Mouse (Mus musculus): Measurements from ENCODE around the gene Nudc. TPM values are rescaled to one million over a fixed set of nuclear protein-coding genes. Genes with fewer than 3 reads are reported as not detected.

The Nudc gene
- 10 to 100 TPM; 53.3 to 62.3 TPM for total RNA-seq (2021)
- long read RNA-seq, experiment 1, transcript Nudc-201 (8 exons, 1,316 nt): major isoform, 129 of 146 reads
- long read RNA-seq, experiment 1, partial matches to known transcripts: 17 of 146 reads
- long read RNA-seq, experiment 1, other reads (novel, unspliced or antisense): 0 of 146 reads
- long read RNA-seq, experiment 2, transcript Nudc-201 (8 exons, 1,316 nt): major isoform, 129 of 141 reads
- long read RNA-seq, experiment 2, partial matches to known transcripts: 9 of 141 reads
- long read RNA-seq, experiment 2, other reads (novel, unspliced or antisense): 3 of 141 reads

DNA sequence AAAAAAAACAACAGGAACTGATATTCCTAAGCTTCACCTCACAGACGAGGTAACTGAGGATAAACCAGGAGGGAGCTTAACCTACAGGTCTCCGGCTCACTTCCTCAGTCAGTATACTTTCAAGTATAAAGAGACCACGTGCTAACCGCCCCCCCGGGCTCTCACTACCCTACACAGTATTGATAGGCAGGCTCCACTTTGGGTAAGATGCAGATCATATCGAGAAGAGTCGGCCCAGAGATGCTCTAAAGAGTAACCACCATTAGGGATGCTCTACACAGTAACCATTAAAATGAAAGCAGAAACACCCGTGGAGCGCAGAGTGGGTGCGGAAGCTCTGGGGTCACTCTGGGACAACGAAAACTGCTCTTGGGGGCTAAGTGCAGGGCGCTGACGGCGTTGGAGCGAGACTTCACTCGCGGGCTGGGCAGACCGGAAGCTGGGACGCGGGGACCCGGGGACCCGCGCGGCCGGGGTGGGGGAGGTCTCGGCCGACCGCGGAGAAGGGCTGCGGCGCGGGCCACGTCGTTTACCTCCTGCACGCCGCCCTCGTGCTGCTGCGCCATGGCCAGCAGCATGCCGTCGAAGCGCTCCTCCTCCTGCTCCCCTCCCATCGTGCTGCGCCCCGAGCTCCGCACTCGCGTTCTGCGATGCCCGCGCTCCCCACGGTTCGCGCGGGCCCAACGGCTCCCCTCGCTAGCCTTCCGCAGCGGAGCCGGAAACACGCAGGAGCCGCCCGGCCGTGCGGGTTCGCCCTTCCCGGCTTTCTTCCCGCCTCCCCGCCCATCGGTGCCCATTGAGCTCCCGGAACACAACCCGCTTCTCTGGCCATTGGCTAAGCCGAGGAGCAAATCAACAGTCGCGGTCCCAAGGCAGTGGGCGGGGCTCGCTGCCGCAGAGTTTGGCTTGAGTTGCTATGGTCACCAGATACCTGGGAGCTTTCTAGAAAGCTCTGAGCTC is at the start of gene Nudc:
TSS of gene Nudc (minus strand) at position 725 of the 960 bp plus-strand sequence.
- DNase-seq: peak; percentile 93

DNA sequence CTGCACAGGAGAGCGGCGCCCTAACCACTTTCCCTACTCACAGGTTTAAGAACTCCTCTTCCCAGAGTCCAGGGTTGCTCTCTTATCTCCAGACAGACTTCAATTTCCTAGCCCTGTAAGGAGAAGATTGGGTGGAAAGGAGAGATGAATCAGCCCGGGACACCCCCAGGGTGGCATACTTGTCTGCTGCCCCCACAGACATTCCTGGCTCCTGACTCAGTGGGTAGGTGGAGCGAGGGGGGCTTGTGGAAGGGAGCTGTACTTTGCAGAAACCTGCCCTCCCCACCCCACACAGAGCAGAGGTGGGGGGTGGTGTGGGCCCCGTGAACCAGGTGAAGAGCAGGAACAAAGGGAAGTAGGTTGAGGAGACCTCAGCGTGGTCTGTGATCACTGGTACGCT is 49.7 kb upstream of the Nudc start:
- no peak for DNase-seq

DNA sequence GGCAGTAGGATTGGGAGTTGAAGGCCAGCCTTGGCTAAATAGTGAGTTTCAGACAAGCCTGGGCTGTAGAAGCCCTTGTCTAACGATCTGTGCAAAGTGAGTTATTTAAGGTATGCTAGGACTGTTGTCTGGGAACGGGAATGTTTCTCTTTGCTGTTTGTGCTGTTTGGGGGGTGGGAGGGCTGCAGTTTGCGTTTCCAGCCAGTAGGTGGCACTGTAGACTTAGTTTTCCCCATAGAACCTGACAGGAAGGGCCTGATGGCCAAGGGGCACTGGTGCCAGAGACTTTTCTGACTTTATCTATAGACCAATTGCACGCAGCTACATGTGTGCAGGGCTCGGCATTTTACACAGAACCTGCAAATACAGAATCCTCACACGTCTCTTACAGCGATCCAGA is 46.8 kb upstream of the Nudc start:
- DNase-seq: peak; percentile 63

DNA sequence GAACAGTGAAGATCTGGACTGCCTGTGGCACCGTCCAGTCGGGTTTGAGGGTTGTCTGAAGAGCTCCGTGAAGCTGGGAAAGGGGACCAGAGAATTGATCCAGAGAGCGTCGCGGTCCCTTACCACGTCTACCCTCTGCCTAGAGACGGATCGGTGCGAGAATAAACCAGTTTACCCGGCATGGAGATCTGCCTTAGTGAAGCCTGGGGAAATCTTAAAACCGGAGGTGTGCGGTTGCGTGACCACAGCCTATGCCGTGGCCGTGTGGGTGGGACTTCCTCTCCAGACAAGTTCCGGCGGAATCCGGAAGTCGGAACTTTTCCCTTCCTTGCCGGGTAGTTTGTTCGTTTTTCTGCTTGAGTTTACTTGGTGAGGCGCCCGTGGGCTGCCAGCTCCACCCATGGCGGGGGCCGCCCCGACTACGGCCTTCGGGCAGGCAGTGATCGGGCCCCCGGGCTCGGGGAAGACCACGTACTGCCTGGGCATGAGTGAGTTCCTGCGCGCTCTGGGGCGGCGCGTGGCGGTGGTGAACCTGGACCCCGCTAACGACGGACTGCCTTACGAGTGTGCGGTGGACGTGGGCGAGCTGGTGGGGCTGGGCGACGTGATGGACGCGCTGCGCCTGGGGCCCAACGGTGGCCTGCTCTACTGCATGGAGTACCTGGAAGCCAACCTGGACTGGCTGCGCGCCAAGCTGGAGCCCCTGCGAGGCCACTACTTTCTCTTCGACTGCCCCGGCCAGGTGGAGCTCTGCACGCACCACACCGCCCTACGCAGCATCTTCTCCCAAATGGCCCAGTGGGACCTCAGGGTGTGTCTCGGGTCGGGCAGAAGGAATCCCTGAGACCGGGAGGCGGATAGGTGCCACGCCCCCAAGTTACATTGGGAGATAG is 38.5 kb upstream of the Nudc start, which contains the start of gene Gpn2:
TSS of gene Gpn2 (plus strand) at position 304 of the 893 bp plus-strand sequence.
- DNase-seq: peak; percentile 77

DNA sequence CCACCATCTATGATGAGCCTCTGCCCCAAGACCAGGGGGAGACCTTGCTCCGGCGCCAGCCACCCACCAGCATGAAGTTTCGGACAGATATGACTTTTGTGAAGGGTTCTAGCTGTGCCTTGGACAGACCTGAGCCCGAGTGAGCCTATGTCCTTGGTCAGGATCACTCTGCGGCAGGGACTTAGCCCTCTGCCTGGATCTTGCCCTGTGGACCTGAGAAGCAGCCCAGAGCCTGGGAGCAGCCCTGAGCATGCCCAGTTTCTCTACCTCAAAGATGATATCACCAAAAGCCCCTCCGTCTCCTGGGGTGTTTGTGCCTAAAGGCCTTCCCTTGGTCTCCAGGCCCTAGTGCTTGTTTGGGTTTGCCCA is 37.9 kb upstream of the Nudc start:
- no peak for DNase-seq

DNA sequence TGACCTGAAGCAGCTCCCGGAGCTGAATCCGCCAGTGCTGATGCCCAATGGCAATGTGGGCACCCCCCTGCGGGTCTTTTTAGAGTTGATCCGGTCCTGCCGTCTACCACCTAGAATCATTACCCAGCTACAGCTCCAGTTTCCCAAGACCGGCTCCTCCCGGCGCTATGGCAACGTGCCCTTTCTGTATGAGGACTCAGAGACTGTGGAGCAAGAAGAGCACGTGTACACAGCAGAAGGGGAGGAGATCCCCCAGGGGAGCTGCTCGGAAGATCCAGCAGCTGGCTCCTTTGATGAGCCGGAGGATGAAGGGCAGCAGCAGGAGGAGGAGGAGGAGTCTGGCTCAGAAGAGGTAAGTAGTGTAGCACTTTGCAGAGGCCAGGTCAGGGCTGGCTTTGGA is 32.2 kb upstream of the Nudc start:
- no peak for DNase-seq

DNA sequence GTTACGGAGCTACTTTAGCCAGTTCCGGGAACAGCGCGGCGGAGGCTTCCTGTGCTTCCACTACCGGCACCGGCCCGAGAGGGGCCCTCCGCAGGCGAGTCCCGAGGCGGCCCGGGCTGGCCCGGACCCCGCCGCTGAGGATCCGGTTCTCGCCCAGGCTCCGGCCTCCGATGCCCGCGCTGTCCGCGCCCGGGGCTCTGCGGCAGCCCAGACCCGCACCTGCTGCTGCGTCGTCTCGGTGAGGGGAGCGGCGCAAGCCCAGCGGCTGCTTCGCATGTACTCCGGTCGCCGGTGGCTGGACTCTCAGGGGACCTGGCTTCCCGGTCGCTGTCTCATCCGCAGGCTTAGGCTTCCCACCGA is 29.0 kb upstream of the Nudc start:
- no peak for DNase-seq

DNA sequence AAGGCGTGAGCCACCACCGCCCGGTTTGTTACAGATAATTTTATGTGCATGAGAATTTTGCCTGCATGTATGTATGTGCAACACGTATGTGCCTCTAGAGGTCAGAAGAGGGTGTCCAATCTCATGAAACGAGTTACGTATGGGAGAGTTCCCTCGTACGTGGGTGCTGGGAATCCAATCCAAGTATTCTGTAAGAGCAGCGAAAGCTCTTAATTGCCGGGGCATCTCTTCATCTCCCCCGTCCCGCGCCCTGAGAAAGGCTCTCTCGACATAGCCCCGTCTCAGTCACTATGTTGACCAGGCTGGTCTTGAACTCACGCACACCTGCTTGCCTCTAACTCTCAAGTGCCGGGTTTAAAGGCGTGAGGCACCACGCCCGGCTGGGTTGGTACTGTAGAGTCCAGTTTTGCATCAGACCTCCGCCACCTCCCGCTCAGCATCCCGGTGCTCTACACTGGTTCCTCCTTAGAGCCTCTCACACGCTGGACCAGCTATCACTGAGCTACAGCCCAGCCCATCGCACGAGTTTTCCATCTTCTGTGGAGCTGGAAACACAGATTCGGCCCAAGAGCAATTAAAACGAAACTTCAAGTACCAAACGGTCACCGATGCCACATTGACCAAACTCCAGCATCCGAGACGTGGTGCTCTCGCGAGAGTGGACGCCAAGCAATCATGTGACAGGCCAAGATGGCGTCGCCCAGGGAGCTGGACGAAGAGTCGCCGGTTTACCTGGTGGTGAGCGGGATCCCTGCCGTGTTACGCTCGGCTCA is 28.5 kb upstream of the Nudc start, which contains the start of gene Gpatch3:
TSS of gene Gpatch3 (plus strand) at position 676 of the 773 bp plus-strand sequence.
- peak; percentile 91 for DNase-seq

DNA sequence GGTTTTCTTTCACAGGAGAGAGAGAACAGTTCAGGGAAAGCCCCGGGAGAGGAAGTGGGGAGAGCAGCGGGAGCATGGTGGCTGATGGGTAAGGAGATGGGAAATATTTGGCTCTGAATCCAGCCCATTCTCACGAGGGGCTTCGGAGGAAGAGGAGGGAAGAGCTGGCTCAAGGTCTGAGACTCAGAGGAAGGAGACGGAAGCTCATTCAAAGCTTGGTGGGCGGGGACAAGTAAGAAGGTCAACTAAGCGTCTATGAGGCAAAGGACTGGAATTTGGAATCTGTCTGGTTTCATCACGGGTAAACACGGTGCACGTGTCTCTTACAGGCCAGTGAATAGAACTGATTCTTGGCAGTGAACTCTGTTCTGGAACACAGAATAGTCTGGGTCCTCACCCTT is 24.3 kb upstream of the Nudc start:
- DNase-seq: no peak

DNA sequence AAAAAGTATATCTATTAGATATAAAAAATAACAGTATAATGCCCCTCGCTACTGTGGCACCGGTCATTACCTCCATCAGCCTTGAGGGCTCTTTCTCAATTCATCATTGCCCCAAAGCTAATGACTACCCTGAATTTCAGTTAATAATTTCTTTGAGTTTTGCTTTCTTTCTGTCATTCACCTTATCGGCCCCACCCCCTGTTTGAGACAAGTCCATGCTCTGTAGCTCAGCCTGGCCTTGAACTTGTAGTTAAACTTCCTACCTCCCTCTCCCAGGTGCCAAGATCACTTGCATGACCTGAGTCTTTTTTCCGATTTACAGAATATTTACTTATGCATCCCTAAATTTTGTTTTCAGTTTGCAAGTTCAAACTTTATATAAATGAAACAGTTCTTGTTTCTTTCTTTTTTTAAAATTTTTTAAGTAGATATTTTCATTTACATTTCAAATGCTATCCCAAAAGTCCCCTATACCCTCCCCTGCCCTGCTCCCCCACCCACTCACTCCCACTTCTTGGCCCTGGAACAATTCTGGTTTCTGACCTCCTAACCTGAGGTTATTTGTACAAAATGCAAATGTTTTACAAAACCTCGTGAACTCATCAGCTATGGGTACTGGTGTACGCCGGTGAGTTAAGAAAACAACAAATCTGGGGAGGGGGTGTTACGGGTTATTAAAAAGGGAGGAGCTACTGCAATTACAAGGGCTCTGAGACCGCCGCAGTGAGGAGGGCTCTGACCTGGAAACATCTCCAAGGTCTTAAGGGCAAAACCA is 23.7 kb upstream of the Nudc start:
- no peak for DNase-seq

DNA sequence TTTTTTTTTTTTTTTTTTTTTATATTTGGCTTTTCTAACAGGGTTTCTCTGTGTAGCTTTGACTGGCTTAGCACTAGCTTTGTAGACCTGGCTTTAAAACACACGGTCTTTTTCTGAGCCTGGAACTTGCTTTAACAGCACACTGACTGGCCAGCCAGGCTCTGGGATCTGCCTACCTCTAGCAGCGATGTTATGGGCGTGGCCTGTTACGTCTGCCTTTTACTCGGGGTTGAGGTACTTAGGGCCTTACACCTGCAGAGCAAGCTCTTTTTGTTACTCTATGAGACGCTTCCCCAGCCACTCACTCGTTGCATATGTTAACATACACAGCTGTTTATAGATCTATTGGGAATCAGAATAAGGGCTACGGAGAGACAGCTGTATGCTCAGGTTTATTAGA is 21.5 kb upstream of the Nudc start:
- no peak for DNase-seq

DNA sequence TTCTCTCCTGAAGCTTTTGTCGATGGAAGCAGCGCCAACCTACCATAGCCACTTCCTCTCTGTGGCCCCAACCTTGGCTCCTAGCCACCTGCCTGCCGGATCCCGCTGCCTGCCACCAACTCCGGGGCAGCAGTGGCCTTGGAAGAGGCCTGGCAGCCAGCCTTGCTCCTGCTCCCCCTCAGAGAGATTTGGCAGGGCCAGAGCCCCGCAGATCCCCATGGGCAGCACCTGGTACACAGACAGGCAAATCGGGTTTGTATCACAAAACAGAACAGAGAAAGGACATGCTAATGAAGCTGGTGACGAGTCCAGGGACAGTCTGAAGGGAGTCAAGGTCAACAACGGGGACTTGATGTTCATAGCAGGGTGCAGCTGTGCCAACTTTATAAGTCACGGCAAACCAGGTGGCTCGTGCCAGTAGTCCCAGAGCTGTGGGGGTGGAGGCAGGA is 17.4 kb upstream of the Nudc start:
- peak; percentile 27 for DNase-seq

DNA sequence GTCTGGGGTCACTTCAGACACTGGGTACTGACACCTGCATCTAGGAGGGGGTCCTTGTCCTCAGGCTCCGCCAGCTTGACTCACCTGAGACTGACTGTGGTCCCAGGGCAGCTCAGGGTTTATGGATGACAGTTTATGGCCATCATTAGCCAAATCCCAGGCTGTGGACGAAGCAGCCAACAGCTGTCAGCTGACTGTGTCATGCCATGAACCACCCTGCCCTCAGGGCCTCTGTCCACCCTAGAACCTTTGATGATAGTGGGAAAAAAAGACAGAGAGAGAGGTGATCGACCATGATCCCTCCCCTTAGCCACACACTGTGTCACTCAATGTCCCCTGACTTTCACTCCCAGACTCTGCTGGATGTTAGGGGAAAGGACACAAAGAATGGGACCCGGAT is 15.8 kb upstream of the Nudc start:
- DNase-seq: no peak

DNA sequence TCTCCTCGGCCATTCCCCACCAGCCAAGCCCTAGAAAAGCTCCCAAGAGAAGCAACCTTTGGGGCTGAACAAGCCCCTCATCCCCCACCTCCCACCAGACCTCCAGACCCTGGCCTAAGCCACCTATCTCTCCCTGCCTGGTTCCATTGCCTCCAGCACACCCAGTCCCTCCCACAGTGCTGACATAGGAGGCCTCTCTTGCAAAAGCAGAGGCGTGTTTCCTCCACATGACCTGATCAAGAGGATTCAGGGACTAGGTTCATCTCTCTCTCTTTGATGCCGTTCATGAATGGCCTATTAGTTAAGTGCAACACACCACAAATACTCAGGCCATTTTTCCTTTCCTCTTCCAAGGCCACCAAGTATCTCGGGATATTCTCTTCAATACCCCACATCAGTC is 14.1 kb upstream of the Nudc start:
- no peak for DNase-seq

DNA sequence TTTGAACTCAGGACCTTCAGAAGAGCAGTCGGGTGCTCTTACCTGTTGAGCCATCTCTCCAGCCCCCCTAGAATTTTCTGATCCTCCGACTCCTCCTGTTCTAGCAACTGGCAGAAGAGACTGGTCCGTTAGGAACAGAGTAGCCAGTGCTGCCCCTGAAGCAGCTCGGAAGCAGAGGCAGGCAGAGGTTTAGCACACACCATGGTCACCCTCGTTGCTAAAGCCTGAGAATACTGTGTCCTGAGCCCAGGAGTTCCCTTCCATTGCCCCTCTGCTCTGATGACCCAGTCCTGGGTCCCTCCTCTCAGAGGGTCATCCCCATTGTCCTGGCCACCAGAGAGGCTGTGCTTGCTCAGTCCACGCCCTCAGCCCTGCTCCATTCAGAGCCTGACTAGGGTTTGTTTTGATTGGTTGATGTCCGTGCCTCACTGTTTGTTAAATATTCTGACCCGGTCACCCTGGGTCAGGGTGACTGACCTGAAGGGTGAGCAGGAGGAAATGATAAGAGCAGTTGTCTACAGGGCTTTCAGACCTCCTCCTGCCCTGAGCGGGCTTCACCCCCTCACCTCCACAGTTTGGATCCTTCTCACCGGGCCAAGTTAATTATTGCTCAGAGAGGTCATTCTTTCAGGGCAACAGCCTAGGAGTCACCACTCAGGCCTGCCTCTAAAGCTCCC is 11.4 kb upstream of the Nudc start:
- DNase-seq: no peak

DNA sequence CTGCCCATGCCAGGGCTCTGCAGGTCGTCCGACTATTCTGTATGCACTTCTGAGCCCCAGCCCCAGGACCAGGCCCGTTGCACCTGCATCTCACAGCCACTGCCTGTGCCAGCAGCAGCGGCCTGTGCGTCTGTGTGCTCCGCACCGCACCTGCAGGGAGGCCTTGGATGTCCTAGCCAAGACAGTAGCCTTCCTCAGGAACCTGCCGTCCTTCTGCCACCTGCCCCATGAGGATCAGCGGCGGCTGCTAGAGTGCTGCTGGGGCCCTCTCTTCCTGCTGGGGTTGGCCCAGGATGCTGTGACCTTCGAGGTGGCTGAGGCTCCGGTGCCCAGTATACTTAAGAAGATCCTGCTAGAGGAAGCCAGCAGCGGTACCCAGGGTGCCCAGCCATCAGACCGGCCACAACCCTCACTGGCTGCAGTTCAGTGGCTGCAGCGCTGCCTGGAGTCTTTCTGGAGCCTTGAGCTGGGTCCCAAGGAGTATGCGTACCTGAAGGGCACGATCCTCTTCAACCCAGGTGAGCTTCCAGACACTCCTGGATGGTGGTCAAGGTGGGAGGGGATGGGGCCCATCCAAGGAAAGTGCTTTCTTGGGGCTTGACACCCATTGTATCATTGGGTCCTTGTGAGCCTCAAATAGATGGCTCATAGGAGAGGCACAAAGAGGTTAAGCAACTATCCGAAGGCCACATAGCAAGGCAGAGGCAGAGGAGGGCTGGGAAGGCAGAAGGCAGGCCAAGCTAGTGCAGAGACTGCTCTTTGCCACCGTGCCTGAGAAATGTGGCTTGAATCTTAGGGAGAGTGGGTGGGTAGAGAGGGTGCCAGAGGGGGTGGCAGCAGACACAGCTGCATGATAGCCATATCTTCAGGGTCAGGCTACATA is 7.9 kb upstream of the Nudc start:
- DNase-seq: no peak

DNA sequence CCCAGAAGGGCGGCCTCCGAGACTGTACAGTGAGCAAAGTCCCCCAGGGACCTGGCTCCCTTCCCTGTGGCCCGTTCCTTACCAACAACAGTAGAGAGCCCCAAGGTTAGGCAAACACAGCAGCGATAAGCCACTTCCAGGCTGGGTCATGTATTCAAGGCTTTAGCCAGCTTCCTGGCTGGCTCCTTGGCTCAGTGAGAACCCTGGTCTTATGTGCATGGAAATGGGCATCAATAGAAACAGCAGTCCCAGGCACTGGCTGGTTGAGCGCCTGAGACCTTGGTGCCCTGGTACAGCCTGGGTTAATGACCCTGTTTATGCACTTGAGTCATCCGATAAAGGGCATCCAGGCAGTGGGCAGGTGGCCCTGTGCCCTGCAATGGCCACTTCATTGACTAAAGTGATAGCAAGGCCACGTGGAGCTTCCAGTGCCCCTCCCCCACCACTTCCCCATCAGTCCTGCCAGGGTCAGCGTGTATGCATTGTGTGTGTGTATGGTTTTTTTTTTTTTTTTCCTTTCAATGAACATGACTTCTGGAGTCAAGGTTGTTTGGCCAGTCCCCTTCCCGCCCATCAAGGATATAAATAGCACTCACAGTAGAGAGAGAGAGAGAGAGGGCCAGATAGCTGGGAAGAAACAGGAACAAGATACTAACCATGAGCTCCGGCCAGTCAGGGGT is 7.1 kb upstream of the Nudc start, which contains the start of gene Nr0b2:
TSS of gene Nr0b2 (plus strand) at position 609 of the 680 bp plus-strand sequence.
- no peak for DNase-seq

DNA sequence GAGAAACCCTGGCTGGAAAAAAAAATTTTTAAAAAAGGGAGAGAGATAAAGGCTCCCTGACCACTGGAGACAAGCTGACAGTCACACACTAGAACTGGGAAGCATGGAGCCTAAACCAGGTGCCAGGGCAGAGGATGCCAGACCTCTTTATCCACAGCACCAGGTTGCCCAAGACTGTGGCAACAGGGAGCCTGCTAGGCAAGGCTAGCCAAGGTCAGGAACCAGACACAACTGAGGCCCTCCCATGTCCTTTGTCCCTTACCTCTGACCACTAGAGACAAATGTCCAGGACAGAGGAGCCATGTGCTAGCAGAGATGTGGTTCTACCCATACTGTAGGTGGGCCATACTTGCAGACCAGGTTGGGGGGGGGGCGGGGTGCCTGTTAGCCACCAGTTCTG is 6.2 kb upstream of the Nudc start:
- DNase-seq: no peak

All from gastrocnemius, postnatal 10 days (tissue).